20 mouse cellular contexts compared by ENCODE assay signal in the genomic region with DNA sequence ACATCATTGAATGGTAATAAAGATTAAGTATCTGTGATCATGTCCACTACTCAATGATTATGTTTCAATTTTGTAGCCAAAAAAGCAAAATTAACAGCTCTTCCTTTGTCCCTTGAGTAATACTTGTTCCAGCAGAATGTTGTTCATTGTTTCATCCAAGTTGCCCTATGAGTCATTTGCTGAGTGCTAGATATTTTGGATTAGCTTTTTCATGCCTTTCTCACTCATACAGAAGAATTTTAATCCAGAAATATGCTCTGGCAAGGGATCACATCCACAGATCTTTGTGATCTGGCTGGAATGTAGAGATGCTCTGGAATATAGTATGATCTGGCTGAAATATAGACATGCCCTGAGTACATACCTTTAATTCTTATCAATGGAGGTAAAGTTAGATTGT.
"Had no signal": no experiment of that assay in that cellular context is flagged by ENCODE, and none has a peak within 500 bp of the region (broad histone marks: within the 10 kb centered on the region; RNA-seq: fewer than 3 reads in every experiment).

No protein-coding gene starts in this region.

- H3K9ac ChIP-seq: lung, embryonic 14.5 days; midbrain, embryonic 12.5 days; neural tube, embryonic 13.5 days; neural tube, embryonic 15.5 days; stomach, embryonic 15.5 days had no signal

- H3K4me3 ChIP-seq: midbrain, embryonic 10.5 days; midbrain, embryonic 12.5 days; myocyte; neural tube, embryonic 13.5 days; neural tube, embryonic 15.5 days; stomach, embryonic 15.5 days had no signal

- ATAC-seq: midbrain, embryonic 16.5 days had no signal

- H3K9me3 ChIP-seq: midbrain, embryonic 10.5 days; neural tube, embryonic 13.5 days; neural tube, embryonic 15.5 days; stomach, embryonic 15.5 days had no signal

- H3K4me1 ChIP-seq: midbrain, embryonic 10.5 days; midbrain, embryonic 12.5 days; neural tube, embryonic 13.5 days; neural tube, embryonic 15.5 days; stomach, embryonic 15.5 days had no signal

- H3K36me3 ChIP-seq: midbrain, embryonic 10.5 days; midbrain, embryonic 12.5 days; neural tube, embryonic 13.5 days; stomach, embryonic 15.5 days had no signal

- H3K27ac ChIP-seq: midbrain, embryonic 10.5 days; midbrain, embryonic 12.5 days; neural tube, embryonic 13.5 days; neural tube, embryonic 15.5 days; stomach, embryonic 15.5 days; stomach, postnatal 0 days had no signal

- DNase-seq: lung, adult 18-20 months; lung, embryonic 14.5 days; lung, postnatal 10 days; lung, postnatal 4 days; midbrain, embryonic 14.5 days; retina, postnatal 1 day; right cerebral cortex, adult 18-20 months; right cerebral cortex, postnatal 25 days; right cerebral cortex, postnatal 4 days; thymus, adult 2 months; thymus, postnatal 25 days; thymus, postnatal 4 days had no signal

- H3K27me3 ChIP-seq: midbrain, embryonic 12.5 days; neural tube, embryonic 13.5 days; neural tube, embryonic 15.5 days; stomach, embryonic 15.5 days had no signal

- H3K4me2 ChIP-seq: lung, embryonic 14.5 days; midbrain, embryonic 12.5 days; neural tube, embryonic 13.5 days; neural tube, embryonic 15.5 days; stomach, embryonic 15.5 days had no signal
